In the genomic region with DNA sequence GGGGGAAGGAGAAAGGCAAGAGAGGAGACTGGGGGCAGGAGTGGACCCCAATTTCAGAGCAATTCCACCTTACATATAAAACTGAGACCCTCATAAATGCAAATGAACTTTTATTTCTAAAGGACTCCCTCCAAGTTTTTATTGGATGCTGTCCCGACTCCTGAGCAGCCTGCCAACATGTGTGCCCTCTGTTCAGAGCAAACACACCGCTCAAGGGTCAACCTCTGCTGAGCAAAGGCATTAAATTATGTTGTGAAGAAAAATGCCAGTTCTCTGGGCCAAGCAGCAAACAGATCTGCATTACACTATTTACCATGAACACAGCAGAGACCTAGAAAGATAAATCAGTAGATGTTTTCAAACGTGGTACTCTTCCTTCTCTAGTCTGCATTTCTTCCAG, we compare ENCODE assay signal across 15 mouse cellular contexts.
A peak's percentile ranks its signal among the peaks of the same experiment; 100 is the strongest.
DNase-seq lines count a peak whose midpoint lies in the region; ATAC-seq and TF ChIP-seq lines count a peak whose summit lies in the region.
"Had no signal": no experiment of that assay in that cellular context is flagged by ENCODE, and none has a peak within 500 bp of the region (broad histone marks: within the 10 kb centered on the region; RNA-seq: fewer than 3 reads in every experiment).

No protein-coding gene starts in this region.

- no peak overlapping the region for H3K9ac ChIP-seq in forebrain, embryonic 14.5 days (ENCODE audit: low read length)
- no peak overlapping the region for H3K9ac ChIP-seq in forebrain, embryonic 16.5 days (replicated peaks; ENCODE audit: low read depth, low read length)
- H3K9ac ChIP-seq in liver, embryonic 16.5 days (ENCODE audit: low read depth, low read length), result no peak overlapping the region
- no peak overlapping the region for H3K9ac ChIP-seq in liver, embryonic 11.5 days (ENCODE audit: low read depth, low read length)
- H3K9ac ChIP-seq in limb, embryonic 14.5 days (ENCODE audit: low read depth, low read length, severe bottlenecking), result no peak overlapping the region
- H3K9ac ChIP-seq: forebrain, postnatal 0 days; heart, embryonic 15.5 days; hindbrain, embryonic 15.5 days had no signal

- no peak overlapping the region for H3K27ac ChIP-seq in forebrain, embryonic 14.5 days (ENCODE audit: low read depth, low read length)
- no peak overlapping the region for H3K27ac ChIP-seq in forebrain, embryonic 16.5 days (ENCODE audit: low read length)
- peak overlapping the region; percentile 24; the same call in 1 of the 2 replicates for H3K27ac ChIP-seq in liver, embryonic 16.5 days (ENCODE audit: low read length)
- H3K27ac ChIP-seq in liver, embryonic 11.5 days (ENCODE audit: low read depth, low read length), result no peak overlapping the region
- no peak overlapping the region for H3K27ac ChIP-seq in limb, embryonic 14.5 days (replicated peaks; ENCODE audit: low read depth, low read length)
- H3K27ac ChIP-seq: heart, embryonic 15.5 days; hindbrain, embryonic 15.5 days; midbrain, embryonic 10.5 days had no signal

- H3K4me1 ChIP-seq in forebrain, embryonic 14.5 days (ENCODE audit: control insufficient read depth, insufficient read depth, low read length), result peaks cover 4% of the 10 kb centered on the region; the same call in 1 of the 2 replicates
- H3K4me1 ChIP-seq in forebrain, embryonic 16.5 days (replicated peaks; ENCODE audit: control insufficient read depth, insufficient read depth, low read length), result peaks cover 16% of the 10 kb centered on the region
- no peaks in the 10 kb centered on the region; the same call in none of the 2 replicates for H3K4me1 ChIP-seq in liver, embryonic 16.5 days (ENCODE audit: control insufficient read depth, low read depth, low read length)
- H3K4me1 ChIP-seq in liver, embryonic 11.5 days (replicated peaks; ENCODE audit: control insufficient read depth, insufficient read depth, low read length), result no peaks in the 10 kb centered on the region
- peaks cover 23% of the 10 kb centered on the region for H3K4me1 ChIP-seq in limb, embryonic 14.5 days (ENCODE audit: control insufficient read depth, insufficient read depth, low read length)
- H3K4me1 ChIP-seq: heart, embryonic 15.5 days; midbrain, embryonic 10.5 days had no signal

- no peaks in the 10 kb centered on the region for H3K27me3 ChIP-seq in forebrain, embryonic 14.5 days (replicated peaks; ENCODE audit: control insufficient read depth, insufficient read depth, low read length)
- H3K27me3 ChIP-seq in forebrain, embryonic 16.5 days (replicated peaks; ENCODE audit: control insufficient read depth, insufficient read depth, low read length), result no peaks in the 10 kb centered on the region
- H3K27me3 ChIP-seq in liver, embryonic 16.5 days (ENCODE audit: control insufficient read depth, insufficient read depth, low read depth, low read length), result no peaks in the 10 kb centered on the region
- no peaks in the 10 kb centered on the region for H3K27me3 ChIP-seq in liver, embryonic 11.5 days (replicated peaks; ENCODE audit: control insufficient read depth, insufficient read depth, low read length)
- no peaks in the 10 kb centered on the region for H3K27me3 ChIP-seq in limb, embryonic 14.5 days (ENCODE audit: control insufficient read depth, insufficient read depth, low read length)
- H3K27me3 ChIP-seq: heart, embryonic 15.5 days; hindbrain, embryonic 15.5 days had no signal

- H3K4me3 ChIP-seq in forebrain, embryonic 14.5 days (ENCODE audit: low read depth, low read length), result no peak overlapping the region
- no peak overlapping the region for H3K4me3 ChIP-seq in forebrain, embryonic 16.5 days (replicated peaks; ENCODE audit: low read length)
- H3K4me3 ChIP-seq in liver, embryonic 16.5 days (ENCODE audit: low read depth, low read length), result no peak overlapping the region
- H3K4me3 ChIP-seq in liver, embryonic 11.5 days (ENCODE audit: low read depth, low read length), result no peak overlapping the region
- H3K4me3 ChIP-seq in limb, embryonic 14.5 days (replicated peaks; ENCODE audit: low read length), result no peak overlapping the region
- H3K4me3 ChIP-seq: heart, embryonic 15.5 days; hindbrain, embryonic 15.5 days; midbrain, embryonic 10.5 days had no signal

- no peak for TF ChIP-seq POLR2A in limb, embryonic 14.5 days (IDR thresholded peaks at IDR 0.05; ENCODE audit: borderline replicate concordance, extremely low read depth, insufficient read depth, insufficient read length)

- no peaks in the 10 kb centered on the region for H3K9me3 ChIP-seq in forebrain, embryonic 14.5 days (replicated peaks; ENCODE audit: control insufficient read depth, low read length)
- no peaks in the 10 kb centered on the region for H3K9me3 ChIP-seq in forebrain, embryonic 16.5 days (ENCODE audit: control insufficient read depth, low read length)
- H3K9me3 ChIP-seq in liver, embryonic 16.5 days (replicated peaks; ENCODE audit: control insufficient read depth, low read length), result no peaks in the 10 kb centered on the region
- H3K9me3 ChIP-seq in liver, embryonic 11.5 days (ENCODE audit: control insufficient read depth, low read length), result no peaks in the 10 kb centered on the region
- no peaks in the 10 kb centered on the region for H3K9me3 ChIP-seq in limb, embryonic 14.5 days (ENCODE audit: control insufficient read depth, low read length)
- H3K9me3 ChIP-seq: heart, embryonic 15.5 days; hindbrain, embryonic 15.5 days; midbrain, embryonic 10.5 days had no signal

- DNase-seq in forebrain, embryonic 14.5 days (ENCODE audit: low spot score), result peak; percentile 27
- no peak for DNase-seq in liver, embryonic 11.5 days (ENCODE audit: low spot score)
- DNase-seq in adrenal gland, postnatal 36 days, result peak; percentile 40 to 64
- DNase-seq in limb, embryonic 14.5 days (ENCODE audit: low spot score), result peak; percentile 41
- no peak for DNase-seq in right cerebral cortex, postnatal 36 days (ENCODE audit: low spot score in 2 of 2)
- DNase-seq: cerebellum, postnatal 25 days; forebrain, postnatal 0 days; gastrocnemius, postnatal 25 days; thymus, adult 2 months had no signal

- WGBS in forebrain, embryonic 14.5 days, result 51% methylated on average over 3 of the region's 3 CpGs
- 25% methylated on average over 3 of the region's 3 CpGs for WGBS in forebrain, embryonic 16.5 days
- WGBS in liver, embryonic 16.5 days (ENCODE audit: insufficient replicate concordance), result 32% methylated on average over 3 of the region's 3 CpGs
- WGBS in liver, embryonic 11.5 days, result 55% methylated on average over 3 of the region's 3 CpGs
- 15% methylated on average over 3 of the region's 3 CpGs for WGBS in limb, embryonic 14.5 days

- H3K4me2 ChIP-seq in forebrain, embryonic 14.5 days (ENCODE audit: low read length), result no peak overlapping the region
- H3K4me2 ChIP-seq in forebrain, embryonic 16.5 days (ENCODE audit: low read length), result no peak overlapping the region
- no peak overlapping the region for H3K4me2 ChIP-seq in liver, embryonic 16.5 days (ENCODE audit: low read depth, low read length)
- H3K4me2 ChIP-seq in liver, embryonic 11.5 days, result no peak overlapping the region
- H3K4me2 ChIP-seq in limb, embryonic 14.5 days (replicated peaks; ENCODE audit: low read depth, low read length, severe bottlenecking), result no peak overlapping the region
- H3K4me2 ChIP-seq: heart, embryonic 15.5 days; hindbrain, embryonic 15.5 days had no signal

- ATAC-seq in forebrain, embryonic 14.5 days, result no peak
- ATAC-seq in forebrain, embryonic 16.5 days, result no peak
- ATAC-seq in liver, embryonic 16.5 days (ENCODE audit: low read depth), result no peak; the same call in 1 of the 2 replicates
- no peak for ATAC-seq in liver, embryonic 11.5 days (replicated peaks; ENCODE audit: low FRiP score)
- no peak for ATAC-seq in limb, embryonic 14.5 days (ENCODE audit: low FRiP score, low read depth)
- no peak for ATAC-seq in granulocyte monocyte progenitor cell, adult 5-6 weeks (replicated peaks; ENCODE audit: poor library complexity, severe bottlenecking)
- ATAC-seq: forebrain, postnatal 0 days had no signal

- no peaks in the 10 kb centered on the region for H3K36me3 ChIP-seq in forebrain, embryonic 14.5 days (ENCODE audit: control insufficient read depth, insufficient read depth, low read length)
- H3K36me3 ChIP-seq in forebrain, embryonic 16.5 days (ENCODE audit: control insufficient read depth, insufficient read depth), result no peaks in the 10 kb centered on the region
- H3K36me3 ChIP-seq in liver, embryonic 16.5 days (ENCODE audit: control insufficient read depth, insufficient read depth), result no peaks in the 10 kb centered on the region
- H3K36me3 ChIP-seq in liver, embryonic 11.5 days (ENCODE audit: control insufficient read depth, insufficient read depth, low read length), result no peaks in the 10 kb centered on the region
- no peaks in the 10 kb centered on the region for H3K36me3 ChIP-seq in limb, embryonic 14.5 days (ENCODE audit: control insufficient read depth, insufficient read depth, low read length)
- H3K36me3 ChIP-seq: heart, embryonic 15.5 days; hindbrain, embryonic 15.5 days; midbrain, embryonic 10.5 days had no signal

Comparison
In these comparisons a context has a peak if more than half of its experiments do, and no peak if none do; other contexts are left out.
1. DNase-seq: peak in forebrain, embryonic 14.5 days (single experiment), adrenal gland, postnatal 36 days (2 of 2) and limb, embryonic 14.5 days (single experiment); none in liver, embryonic 11.5 days (single experiment) and right cerebral cortex, postnatal 36 days (0 of 2).